Mouse (Mus musculus) hindlimb bud, embryonic 11.5 days (tissue): Measurements from ENCODE around the gene Nmnat3.

Experiments used
- DNase-seq: peaks from one replicate; pipeline ENCODE4 v3.0.0-alpha.2; 2012; ENCODE audit warnings: low read depth, low spot score; ENCODE audit errors: extremely low spot score

The Nmnat3 gene

DNA sequence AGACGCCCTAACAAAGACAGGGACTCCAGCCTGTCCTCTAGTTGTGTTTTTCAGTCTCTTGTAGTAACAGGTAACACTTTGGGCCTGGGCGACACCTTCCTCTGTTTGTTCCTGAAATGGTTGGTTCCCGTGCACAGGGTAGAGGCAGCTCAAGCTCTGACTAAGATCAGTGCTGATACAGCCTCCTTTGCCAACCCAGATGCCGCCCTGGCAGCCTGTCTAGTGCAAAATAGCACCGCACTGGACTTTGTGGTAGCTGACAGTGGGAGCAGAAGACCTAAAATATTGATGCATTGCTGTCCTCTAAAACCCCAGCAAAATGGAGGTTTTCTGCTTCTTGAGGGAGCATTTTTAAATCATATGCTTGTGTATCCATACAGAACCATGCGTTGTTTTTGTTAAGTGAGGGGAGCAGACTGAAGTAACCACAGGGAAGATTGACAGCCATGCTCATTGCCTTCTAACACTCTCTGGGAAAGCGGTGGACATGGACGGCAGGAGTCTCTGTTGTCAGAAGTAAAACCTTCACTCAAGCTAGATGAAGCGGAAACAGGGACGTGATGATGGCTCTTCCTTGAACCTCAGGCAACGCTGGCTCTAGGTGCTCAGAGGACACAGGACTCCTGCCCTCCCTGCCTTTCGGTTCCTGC is 24.2 kb downstream of the Nmnat3 start:
- no peak for DNase-seq

DNA sequence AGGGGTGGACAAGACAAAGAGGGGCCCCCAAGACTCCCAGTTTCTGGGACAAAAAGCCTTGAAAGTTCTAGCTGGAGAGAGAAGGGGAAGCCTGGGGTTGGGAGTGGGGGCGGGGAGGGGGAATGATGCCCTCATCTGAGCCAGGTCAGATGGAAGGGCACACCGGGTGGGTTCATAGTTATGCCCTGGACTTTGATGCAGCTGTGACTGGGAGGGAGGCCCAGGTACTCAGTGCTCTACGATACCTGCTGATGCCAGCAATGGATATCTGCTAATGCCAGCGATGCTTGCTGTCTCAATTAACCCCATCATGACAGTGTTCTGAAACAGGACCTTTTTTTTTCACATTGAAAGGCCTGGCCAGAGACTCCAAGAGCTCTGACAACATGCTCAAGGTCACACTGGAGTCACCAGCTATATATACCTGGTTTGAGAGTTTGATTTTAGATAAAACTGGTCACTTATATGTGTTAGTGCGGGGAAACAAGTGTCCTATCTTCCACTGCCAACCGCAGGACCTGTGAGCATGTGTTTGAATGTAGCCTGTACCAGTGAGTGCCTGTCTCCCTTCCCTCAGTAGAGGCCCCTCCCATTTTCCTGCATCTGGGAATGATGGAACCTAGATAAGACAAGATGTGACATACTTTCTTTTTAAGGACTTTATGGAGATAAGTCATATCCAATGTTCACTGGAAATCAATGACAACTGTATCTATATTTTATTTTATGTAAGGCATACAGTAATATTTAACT is 25.6 kb downstream of the Nmnat3 start:
- DNase-seq: no peak

DNA sequence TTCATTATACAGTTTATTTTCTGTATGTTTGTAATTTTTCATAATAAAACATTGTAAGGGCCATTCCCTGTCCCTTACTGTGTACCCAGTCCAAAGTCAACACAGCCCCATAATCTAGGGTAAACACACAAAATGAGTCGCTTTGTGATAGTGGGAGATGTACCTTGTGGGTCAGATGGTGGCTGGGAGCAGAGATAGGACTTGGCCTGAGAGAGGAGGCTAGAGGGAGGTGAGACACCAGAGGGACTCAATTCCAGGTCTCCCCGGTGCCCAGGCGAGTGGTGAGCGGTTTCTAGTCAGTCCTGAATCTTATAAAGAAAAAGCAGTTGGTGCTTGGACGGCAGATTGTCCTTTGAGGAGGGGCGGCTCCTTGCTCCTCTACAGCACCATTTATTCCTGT is 26.4 kb downstream of the Nmnat3 start:
- DNase-seq: no peak

DNA sequence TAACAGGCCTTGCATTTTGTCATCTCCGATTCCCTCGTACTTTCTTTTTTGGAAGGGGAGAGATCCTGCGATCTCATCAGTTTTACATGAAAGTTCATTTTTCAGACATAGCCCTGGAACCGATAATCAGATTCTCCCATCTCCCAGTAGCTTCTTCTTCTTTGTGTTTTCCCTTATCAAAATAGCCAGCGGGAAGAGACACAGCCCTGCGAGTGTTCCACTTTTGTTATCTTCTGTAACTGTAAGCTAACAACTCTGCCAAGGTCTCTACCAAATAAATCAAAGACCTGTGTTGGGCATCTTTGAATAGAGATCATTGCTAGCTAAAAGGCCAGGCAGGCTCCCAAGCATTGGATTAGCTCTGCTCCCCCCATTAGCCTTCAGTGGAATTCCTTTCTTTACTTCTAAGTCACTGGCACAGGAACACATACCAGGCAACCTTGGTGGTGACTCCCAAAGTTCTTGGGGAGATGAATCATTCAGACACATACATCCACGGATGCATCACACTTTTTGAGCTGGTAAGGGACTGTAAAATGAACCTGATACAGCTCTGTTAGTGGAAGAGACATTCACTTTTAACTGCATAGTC is 26.9 kb downstream of the Nmnat3 start:
- no peak for DNase-seq

DNA sequence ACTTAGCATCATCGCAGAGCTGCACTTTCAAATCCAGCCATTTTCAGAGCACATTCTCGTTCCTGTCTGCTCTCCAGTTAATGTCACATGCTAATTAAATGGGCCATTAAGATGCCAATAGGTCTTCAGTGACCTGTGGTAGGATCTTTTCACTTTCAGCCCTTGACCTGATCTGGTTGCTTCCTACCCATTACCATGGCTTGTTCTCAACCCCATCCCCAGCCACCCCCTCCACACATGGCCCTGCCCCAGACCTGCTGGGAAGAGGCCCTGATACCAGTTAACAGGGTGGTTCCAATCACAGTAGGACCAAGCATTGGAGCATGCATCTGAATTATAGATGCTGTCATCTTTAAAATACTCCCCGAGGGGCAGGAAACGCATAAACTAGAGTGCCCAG is 30.7 kb downstream of the Nmnat3 start:
- no peak for DNase-seq

DNA sequence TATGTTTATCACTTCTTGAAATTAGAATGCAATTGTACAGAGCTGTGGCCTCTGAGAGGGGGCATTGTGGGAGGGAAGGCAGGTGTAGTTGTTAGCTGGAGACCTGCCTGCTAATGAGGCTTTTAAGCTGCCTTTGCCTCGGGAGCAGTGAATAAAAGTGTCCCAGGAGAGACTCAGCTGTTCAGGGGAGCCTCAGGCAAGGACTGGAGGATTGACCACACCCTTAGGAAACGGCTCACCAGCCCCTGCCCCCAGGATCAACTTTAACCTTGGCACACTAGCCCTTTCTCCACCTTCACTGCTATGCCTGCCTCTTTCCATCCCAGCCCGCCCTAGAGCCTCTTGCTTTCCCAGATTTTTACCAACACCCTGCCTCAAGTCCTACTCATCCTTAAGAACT is 31.6 kb downstream of the Nmnat3 start:
- DNase-seq: no peak

DNA sequence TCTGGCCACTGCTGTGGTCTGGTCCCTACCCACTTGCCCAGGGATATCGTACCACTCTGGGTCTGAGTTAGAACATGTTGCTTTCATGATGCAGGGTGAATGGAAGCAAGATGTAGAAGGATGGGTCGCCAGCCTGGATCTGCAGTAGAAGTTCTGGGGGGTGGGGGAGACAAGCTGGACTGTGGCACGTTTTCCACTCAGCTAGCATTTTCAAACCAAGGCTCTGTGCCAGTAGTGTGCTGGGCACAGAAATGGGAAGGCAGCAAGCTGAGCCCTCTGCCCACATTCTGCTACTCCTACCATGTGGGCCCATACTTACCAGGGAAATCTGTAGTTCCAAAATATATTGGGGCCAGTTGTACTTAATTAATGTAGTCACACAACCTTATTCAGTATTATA is 33.5 kb downstream of the Nmnat3 start:
- no peak for DNase-seq

DNA sequence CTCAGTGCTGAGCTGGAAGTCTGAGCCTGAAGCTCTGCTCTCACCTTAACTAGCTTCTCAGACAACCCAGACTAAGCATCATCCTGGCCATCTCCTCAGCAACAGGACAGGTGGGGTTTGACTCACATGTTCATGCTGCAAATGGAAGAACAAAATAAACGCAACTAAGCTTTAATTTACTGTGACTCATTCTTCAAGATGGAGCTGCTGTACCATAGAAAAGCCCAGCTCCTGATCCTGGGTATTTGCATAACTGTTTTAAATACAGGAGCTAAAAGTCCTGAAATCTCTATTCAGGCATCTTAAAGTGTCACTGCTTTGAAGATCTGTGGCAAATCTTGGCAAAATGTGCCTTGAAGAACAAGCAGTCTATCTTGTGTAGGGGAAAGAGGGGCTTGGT is 38.9 kb downstream of the Nmnat3 start:
- no peak for DNase-seq

DNA sequence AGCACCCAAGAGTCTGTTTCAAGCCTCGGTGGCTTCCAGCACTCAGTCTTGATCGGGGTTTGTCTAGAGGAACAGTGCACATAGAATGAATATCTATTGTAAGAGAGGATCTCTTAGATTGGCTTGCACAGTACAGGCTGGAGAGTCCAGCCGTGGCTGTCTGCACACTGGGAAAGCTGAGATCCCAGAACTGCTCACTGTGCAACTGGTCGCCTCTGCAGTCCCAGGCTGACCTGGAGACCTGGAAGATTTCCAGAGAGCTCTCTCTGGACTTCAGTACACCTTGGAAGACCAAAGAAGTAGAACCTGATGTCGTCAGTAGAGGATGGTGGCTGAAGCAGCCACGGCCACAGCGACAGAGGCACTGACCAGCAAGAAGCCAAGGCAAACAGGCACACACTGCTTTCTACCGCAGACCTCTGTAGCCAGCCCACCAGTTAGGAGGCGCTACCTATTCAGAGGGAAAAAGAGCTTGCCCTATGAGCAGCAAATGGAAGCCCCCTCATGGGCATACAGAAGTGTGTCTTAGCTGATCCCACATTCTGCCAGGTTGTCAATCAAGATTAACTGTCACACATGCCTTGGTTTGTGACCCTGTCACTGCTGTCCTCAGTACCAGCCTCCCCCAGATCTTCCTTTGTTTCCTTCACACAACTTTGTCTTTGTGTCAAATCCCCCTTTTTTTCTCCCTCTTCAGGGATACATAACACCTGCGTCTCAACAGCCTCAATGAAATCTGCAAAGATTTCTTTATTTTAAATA is 41.4 kb downstream of the Nmnat3 start:
- DNase-seq: no peak

DNA sequence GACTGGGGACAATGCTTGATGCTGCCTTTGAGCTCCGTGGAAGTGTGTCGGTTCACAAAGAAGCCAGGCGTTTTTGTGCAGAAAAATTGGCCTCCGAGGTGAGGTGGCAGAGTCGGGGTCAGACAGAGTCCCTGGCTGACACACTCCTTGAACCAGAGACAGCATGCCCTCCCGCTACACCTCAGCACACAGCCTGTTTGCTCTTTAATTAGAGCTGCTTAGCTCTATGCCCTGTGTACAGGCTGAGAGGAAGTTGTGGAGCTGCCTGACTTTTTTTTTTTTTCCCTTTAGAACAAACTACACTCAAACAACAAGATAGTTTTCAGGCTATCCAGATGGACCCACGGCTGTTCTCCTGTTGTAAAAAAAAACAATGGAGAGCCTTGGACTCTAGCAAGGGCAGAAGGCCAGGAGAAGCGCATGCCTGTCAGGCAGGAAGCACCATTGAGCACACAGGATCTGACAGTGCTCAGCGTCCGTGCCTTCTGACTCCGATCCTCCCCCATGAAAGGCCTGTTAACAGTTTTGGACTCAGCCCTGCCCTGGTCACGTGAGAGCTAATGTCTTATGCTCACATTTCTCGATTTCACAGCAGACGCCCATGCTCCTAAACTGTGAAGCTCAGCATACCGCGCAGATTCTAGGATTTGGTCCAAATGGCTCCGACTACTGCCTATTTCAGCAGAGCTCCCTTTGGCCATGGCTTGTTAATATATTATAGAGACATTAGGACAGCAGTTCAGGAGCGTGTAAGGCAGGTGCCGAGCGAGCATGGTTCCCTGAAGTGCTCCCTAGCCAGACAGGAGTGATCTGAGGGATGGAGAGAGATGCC is 42.3 kb downstream of the Nmnat3 start:
- no peak for DNase-seq

DNA sequence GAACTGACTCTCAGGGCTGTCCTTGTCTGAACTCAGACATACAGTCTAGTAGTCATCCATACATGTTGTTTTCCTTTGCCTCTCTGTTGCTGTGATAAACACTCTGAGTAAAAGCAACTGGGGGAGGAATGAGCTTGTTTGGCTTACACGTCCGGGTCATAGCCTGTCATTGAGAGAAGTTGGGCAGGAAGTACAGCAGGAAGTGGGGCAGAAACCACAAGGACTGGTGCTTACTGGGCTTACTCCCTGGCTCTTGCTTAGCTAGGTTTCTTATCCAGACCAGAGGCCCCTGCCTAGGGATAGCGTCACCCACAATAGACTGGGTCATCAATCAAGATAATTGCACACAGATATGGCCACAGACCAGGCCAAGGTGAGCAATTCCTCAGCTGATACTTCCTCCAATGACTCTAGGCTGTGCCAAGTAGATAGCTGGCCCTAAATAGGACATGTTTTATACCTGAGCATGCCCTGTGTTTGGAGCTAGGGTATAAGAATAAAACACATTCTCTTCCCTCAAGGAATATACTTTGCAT is 46.1 kb downstream of the Nmnat3 start:
- no peak for DNase-seq

DNA sequence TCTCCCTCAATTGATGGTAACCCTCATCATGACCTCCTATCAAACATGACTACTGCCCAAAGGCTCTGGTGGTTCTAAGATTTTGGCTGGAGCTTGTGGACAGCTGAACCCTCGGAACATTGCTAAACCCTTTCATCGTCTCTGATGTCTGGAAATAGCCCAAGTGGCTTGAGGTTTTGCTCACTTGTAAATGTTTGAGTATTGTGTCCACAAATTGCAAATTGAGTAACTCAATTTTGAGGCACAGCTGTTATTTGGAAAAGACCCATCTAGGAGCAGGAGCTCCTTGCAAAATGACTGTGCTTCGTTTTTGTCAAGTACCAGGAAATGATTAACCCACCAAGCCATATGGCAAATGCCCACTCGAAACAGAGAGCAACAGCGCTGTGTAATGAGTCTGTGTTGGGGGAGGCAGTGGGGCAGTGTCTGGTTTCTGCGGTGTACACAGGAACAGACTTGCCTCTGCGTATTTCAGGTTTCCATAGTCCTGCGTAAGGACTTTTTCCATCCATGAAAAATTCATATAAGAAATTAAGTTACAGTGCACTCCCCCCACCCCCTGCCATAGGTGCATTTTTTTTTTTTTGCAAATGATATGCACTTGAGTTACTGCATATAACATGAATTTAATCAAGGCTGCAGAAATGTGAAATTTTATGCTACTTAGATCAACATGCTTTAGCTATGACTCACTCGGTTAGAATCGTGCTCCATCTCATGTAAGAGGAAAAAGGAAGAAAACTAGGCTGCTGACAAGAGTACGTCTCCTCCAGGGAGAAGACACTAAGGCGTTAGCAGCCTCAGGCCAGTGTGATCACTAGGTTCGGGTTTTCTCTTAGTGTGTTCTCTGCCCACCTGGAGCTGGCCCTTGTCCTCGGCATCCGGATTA is 50.9 kb downstream of the Nmnat3 start:
- no peak for DNase-seq

DNA sequence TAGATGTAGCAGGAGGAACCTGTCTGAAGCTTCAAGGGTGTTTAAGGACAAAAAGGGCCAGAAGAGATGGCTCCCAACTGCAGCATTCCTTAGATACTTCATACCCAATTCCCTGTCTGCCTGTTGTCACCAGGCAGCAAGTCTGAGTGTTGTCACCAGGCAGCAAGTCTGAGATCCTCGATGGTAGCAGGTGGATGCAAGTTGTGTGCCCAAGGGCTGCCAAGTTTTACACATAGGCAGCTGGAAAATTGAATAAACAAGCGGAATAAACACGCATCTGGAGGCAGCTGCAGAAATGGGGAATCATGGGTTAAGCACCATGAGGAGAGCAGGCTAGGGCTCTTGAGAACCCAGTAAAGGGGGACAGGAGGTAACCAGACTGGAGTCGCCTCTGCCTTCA is 52.7 kb downstream of the Nmnat3 start:
- DNase-seq: no peak

DNA sequence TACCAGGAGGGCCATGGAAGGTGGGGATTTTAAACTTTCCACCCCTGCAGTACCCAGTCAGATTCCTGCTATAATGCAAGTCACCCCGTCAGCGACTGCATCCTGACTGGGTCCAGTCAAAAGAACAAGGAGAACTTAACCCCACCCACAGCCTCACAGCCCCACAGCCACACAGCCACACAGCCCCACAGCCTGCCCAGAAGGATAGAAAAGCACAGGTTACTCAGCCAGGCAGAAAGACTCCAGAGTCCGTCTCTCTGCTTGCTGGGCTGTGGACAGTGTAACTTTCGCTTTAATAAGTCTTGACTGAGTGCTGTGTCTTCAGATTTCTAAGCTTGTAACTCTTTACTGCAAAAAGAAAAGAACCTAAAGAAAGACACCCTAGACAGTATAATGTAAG is 53.2 kb downstream of the Nmnat3 start:
- DNase-seq: no peak

DNA sequence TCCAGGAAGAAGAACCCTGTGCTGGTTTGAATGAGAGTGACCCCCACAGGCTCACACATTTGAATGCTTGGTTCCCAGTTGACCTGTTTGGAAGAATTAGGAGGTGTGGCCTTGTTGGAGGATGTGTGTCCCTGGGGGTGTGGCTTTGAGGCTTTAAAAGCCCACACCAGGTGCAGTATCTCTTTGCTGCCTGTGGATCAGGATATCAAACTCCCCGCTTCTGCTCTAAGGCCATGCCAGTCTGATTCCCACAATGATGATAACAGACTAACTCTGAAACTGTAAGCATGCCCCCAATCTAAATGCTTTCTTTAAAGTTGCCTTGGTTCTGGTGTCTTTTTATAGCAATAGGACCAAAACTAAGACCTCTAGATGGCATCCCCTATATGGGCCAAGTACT is 58.6 kb downstream of the Nmnat3 start:
- DNase-seq: no peak

DNA sequence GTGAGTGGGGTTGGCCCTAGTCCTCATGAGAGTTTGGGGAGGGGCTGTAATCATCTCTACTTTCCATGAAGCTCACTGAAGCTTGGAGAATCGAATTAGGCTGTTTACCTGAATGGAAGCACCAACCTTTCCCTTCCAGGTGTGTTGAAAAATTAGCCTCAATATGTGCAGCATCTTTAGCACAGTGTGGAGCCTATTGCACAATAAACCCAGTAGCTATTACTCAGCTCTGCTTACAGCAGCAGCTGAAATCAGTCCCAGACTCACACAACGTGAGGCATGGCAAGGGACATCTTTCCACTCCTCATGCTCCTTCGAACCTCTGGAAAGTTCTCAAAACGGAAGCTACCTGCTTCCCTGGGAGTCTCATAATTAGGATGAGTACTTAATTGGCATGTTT is 59.0 kb downstream of the Nmnat3 start:
- no peak for DNase-seq

DNA sequence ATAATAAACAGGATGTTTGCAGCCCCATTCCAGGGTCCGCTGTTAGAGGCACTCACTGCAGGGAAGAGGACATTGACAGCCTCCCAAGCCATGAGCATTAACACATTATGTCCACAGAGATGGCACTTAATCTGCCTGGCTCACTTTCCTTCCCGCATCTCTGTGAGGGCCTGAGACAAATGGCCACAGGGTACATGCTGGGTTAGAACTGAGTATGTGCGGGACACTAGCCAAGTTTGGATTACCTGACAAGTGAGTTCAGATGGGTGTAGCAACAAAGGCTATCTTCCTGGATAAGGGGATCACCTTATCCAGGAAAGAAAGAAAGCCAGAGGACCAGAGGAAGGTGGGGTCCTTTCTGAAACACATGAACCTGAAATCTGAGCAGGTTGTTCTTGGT is 59.8 kb downstream of the Nmnat3 start:
- DNase-seq: no peak

DNA sequence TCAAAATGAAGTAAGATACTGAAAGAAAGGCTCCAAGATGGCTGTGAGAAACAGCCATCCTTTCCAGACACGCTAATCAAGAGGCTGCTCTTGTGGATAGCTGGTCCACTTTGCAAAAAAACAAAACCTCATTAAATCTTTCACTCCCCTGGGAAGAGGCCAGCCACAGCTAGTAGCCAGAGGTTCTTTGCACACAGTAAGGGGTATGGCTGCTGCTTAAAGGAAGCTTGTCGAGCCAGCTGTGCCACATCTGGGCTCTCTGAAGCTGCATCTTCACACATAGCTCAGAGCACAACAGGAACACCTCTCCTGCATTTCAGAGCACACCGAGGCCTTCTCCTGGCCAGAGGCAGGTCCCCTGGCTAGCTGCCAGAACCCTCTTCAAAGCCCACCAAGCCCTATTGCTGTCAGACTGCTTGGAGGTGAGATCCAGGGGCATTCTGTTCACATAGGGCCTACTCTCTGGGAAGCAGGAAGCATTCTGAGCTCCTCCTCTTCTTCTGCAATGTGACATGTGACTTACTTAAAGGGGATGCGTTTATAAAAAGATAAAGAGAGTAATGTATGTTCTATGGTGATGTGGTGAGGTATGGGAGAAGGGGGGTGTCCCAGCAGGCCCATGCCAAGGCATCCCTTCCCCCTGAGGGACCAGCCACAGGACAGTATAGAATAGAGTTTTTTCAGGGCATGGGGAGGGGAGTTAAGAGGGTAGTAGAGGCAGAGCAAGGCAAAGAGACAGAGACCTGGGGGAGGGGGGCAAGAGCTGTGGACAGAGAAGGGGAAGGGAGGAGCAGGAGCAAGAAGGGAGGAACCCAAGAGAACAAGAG is 63.3 kb downstream of the Nmnat3 start:
- DNase-seq: no peak

DNA sequence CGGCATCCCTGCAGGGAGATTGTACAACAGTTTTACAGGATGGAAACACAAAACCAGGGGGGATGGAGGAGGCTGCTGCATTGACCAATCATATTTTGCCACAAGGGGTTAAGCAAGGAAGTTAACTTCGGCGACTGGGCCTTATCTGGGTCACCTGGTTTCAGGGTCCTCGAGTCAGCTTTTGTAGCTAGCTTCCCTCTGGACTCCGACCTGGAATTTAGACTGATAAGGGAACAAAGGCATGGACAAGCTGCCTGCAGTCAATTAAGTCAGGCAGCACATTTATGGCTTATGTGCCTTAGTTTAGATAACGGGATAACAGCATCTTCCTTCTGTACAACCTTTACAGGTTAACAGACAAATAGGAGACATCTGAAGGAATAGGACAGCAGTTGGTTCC is 65.1 kb downstream of the Nmnat3 start:
- DNase-seq: no peak
